Mouse (Mus musculus): ENCODE data around the gene Slc38a10.
A peak's percentile ranks its signal among the peaks of the same experiment; 100 is the strongest.

Gene Slc38a10

DNA sequence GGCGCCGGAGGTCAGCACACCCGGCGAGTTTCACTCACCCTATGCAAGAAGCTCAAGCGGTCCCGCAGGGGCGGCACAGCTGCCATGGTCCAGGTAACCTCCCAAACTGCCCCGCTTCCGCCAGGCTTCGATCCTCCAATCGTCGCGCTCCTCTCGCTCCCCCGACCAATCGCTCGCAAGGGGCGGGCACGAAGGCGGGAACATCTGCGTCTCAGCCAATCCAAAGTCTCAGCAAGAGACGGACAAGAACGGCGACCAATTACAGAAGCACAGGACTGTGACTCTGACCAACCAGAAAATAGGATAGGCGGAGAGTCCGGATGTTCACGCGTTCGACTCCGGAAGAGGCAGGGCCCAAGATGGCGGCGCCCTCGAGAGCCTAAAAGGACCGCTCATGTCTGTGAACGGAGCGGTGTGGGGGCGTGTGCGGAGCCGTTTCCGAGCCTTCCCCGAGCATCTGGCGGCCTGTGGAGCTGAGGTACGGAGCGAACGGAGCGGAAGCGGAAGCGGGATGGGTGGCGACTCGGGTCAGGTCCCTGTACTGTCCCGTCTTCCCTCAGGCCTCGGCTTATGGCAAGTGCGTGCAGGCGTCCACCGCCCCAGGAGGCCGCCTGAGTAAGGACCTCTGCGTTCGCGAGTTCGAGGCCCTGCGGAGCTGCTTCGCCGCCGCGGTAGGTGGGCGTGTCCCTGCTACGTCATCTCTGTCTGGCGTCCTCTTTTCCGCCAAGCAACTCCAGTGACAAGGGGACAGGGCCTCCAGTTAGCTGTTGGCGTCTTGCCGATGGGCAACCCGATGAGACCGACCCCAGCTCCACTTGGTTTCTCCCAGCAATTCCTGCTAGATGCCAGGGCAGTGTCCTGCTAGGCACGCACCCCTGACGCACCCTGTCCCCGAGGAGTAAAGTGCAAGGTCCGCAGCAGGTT, 52.3 kb downstream of the Slc38a10 start, which contains the start of the genes Tepsin and Ndufaf8:
Tepsin (minus strand) TSS at position 144 of the 924 bp plus-strand sequence.
Ndufaf8 (plus strand) TSS at position 341 of the 924 bp plus-strand sequence.
- peak; percentile 96 to 100 for DNase-seq

DNA sequence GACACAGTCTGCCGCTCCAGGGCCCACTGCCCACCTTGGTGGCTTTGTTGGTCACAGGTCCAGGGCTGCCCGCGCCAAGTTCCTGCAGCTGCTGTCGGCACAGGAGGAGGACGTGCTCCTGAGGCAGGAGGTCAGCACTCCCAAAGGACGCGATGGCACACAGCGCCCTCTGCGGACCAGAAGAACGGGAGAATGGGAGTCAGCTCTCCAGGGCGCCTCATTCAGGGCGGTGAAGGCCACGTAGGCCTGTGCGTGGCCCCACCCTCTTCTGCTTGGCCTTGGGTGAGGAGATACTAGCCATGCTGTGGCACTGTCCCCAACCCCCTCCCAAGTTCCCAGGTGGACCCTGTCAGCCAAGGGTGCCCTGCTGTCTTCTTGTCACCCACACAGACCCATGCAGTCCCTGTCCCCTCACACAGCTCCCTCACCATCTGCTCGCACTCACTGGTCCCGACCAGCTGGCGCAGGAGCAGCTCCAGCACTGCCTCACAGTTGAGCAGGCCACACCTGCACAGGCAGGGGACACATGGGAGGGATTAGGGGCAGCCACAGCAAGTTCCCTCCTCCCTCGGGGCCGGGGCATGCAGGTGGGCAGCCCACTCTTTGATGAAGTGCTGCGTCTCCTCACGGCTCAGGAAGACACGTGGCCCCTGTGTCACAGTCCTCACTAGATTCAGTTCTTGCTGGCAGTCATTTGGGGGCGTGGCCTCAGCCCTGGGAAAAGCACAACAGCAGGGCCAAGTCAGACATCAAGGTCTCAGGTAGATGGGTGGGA, 58.1 kb downstream of the Slc38a10 start:
- no peak for DNase-seq

DNA sequence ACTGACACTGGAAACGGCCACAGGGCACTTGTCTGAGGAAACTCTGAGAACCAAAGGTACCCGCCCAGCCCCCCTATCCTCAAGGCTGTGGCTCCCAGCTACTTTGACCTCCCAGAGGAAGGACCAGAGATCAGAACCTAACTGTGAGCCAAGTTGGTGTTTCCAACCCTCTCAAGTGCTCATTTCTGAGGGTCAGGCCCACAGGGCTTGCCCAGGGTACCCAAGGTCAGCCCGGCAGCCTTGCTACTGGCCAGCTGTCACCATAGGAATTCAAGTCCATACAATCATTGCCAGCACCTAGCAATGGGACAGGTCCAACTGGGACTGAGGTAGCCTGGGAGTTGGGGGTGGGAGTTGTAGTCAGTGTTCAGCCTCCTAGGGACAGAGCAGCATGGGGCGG, 60.5 kb downstream of the Slc38a10 start:
- no peak for DNase-seq

DNA sequence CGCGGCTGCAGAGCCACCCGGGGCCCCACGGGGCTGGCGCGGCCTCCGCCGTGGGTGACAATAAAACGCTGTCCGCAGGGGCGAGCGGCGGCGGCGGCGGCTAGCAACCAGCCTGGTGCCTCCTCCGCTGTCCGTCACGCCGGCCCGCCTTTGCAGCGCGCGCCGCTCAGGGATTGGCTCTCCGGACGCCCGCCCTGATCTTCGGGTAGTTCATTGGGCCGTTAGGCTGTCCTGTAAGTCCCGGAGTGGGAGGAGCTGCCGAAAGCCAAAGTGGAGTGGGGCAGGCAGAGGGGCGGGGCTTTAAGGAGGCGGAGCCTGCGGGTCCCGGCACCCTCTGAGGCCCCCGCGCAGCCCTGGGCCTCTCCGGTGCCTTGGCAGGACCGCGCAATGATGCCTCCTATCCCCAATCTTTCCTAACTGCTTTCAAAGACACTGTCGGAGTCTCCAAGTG, 64.4 kb downstream of the Slc38a10 start, which contains the start of gene Cep131:
Cep131 (minus strand) TSS at position 126 of the 451 bp plus-strand sequence.
- DNase-seq, result peak; percentile 96 to 97

DNA sequence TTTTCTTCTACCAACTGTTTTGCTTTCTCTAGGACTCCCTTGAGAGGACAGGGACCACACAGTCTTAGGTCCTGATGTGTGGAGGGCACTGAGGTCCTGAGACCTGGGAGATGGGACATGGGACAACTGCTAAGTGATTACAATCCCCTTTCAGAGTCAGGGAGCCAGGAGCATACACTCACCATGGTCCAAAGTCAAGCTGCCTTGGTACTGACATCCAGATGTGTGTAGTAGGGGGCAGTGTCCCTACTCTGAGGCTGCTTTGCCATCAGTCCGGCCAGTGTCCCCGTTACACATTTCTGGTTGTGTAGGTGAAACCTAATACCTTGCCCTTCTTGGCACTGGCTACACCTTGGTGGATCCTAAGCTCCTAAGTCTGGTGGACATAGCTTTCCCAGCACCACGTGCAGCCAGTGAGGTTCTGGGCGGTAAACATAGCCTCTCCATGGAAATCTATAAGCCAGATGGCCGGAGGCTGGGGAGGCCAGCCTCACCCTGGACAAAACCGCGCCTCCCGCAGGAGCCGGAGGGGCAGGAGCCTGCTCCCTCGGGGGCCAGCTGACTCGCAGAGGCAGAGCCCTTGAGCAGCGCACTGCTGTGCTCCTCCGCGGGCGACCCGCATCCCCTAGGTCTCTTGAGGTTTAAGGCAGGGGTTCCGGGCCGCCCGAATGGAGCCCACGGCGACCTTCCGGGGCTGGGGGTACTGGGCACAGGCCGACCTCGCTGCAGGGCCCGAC, 65.1 kb downstream of the Slc38a10 start:
- DNase-seq, result peak; percentile 61 to 63

DNA sequence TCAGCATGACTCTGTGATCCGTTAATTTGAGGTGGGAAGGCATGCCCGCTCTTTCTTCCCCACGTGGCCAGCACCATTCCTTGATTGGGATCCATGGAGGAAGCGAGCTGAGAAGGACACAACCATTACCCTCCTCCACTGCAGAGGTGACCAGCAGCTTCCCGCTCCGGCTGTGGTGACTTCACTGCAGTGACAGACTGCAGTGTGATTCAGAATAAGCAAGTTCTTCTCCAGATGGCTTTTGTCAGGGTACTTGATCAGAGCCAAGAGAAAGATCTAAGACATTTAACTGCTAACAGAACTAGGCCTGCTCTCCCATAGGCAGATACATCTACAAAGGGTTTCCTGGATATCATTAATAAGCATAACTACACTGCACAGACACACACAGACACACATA, 70.9 kb downstream of the Slc38a10 start:
- no peak for DNase-seq

DNA sequence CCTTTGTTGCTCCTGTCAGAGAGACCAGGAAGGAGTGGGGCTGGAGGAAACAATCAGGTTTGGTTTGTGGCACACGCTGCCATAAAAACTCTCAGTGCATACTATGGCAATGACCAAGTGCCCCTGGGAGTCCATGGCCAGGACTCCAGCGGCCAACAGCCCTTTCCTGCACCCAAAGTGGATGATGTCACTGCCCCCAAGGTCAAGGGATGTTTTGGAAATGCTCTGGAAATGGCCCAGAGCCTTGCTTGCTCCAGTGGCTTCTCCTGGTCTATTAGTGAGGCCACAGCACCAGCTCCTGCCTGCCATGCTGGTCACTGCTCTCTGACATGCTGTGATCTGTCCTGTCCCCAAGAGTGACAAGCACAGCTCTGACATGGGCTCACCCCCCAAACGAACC, 75.0 kb downstream of the Slc38a10 start:
- DNase-seq, result no peak

DNA sequence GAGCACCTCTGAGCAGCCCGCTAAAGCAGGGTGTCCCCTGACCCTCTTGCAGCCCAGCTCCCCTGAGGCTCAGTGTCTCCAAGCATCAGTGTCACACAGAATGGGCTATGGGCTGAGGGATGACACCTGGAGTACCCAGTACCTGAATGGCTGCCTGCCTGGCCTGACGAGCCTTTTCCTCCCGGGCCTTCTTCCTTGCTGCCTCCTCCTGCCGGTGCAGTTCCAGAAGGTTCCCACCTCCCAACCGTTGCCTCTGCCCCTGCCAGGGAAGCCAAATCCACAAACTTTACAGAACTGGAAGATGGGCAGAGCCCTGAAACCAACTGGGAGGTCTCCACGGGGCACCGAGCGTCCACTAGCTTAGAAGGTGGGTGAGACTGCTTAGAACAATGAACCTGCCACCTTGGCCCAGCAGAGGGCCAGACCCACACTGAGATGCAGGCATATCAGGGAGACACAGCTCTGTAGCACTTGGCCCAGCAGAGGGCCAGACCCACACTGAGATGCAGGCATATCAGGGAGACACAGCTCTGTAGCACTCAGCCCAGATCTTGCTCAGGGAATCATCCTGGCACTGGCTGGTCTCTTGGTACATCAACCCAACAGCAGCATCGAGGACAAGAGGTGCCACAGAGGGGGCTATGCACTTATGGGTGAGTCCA, 78.0 kb downstream of the Slc38a10 start:
- no peak for DNase-seq

DNA sequence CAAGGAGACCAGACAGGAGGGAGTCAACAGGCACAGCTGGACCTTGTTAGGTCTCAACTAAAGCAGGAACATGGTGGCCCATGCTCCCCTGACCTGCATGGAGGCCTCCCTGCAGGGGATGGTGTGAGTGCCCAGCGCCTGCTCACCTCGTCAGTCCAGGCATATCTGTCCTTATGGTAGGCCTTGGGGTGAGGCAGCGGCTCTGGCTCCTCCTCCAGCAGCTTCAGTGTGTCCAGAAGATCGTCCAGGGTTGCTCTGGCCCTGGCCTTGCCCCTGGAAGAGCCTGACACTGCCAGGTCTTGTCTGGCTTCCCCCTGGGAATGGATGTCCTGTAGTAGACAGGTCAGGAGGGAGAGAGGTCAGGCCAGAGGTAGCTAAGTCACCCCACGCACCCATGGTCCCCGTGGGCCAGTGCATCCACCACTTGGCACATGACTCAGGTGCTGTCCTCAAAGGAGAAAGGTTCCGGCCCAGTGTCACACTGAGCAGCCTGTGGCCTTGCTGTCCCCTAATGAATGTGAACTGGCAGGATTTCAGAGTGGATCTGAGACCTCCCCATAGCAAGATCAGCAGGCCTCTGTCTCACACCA, 79.3 kb downstream of the Slc38a10 start:
- DNase-seq, result no peak

DNA sequence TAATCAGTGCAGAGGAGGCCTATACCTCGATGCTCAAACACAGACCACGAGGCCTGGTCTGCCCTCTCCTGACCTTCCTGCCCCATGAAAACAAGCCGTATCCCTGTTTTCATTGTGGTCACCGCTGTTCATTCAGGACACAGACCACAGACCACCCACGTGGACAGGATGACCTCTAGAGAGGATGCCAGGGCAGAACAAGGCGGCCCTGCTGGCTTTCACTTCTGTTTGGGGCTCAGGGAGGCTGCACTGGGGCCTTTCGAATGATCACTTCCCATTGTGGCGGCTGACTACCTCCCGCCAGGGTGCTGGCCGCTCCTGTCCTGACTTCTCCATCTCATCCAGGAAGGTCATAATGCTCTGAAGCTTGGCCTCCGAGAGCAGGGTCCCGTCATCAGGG, 80.1 kb downstream of the Slc38a10 start:
- DNase-seq, result no peak

DNA sequence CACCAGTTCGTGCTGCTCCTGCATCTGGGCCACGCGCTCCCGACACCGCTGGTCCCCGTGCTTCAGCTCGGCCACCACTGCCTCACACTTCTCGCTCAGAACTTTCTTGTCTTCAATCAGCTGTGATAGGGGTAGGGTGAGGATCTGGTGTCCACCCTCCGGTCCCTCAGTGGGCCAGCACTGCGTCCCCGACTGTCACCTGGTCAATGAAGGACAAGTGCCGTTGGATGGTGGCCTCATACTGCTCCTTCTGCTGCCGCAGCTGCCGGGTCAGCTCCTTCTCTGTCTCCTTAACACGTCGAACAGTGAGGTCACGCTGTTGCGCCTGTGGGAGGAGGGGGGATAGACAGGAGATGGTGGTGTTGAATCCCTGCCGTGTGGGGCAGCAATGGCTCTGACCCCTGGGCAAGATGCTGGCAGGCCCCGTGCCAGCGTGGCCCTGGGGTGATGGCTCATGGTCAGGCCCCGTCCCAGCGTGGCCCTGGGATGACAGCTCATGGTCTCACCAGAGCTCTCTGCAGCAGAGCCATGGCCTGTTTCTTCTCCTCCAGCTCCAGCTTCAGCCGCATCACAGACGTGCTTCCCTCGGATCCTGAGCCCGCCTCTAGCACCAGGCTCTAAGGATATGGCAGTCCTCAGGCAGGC, 80.7 kb downstream of the Slc38a10 start:
- no peak for DNase-seq

DNA sequence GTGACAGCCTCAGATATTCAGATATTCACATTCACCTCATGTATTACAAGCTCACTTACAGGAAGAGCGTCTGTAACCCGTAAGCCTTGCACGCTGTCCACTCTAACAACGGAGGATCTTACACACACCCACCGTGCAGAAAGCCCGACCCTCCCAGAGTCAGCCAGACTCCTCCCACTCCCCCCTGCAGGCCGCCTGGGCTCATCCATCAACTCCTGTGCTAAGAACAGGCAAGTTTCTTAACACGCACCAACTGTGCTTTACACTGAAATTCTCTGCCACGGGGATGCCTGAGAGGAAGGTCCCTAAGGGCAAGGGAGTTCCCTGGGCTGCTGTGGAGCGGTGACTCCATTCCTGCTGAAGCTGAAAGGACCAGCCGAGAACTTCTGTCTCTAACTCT, 81.9 kb downstream of the Slc38a10 start:
- no peak for DNase-seq

DNA sequence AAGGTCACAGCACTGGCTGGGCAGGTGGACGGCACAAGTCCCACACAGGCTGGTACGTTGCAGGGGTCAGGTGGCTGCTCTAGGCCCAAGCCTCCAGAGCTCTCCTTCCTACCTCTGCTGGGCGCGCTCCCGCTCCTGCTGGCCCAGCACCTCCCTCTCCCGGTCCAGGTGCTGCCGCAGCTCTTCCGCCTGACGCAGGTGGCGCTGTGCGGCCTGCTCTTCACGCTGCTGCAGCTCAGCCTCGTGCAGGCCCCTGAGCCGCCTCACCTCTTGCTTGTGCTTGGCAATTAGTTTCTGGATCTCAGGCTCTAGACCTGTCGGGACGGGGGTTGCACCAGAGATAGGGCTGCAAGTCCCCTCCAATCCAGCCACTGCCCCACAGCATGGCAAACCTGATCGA, 83.3 kb downstream of the Slc38a10 start:
- no peak for DNase-seq

DNA sequence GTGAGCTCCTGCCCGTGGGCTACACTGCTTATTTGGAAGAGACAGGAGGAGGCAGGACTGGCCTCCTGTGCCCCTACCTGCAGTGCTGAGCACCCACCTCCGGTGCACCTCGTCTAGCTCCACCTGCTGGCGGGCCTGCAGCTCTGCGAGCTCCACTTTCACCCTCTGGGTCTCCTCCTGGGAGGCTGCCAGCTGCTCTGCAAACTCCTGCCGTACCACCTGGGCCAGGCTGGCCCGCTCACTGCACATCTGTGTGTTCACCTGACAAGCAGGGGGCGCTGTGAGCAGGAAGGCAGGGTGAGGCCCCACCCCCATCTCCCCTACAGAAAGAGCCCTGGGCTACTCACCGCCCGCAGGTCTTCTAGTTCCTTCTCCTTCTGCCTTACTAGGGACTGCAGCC, 85.9 kb downstream of the Slc38a10 start:
- peak; percentile 58 to 78 for DNase-seq

DNA sequence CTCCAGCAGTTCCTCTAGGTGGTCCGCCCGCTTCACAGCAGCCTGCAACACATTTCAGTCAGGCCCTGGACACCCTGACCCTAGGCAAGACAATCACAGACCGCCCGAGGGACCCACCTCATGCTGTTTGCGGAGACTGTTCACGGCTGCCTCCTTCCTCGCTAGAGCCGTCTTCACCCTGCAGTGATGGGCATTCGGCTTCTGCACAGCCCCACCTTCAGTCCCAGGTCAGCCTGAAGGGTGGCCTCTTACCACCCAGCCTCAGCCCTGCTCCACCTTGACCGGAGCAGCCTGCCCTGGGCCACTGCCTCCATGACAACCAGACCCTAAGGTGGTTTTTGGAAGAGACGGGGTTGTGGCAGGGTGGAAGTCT, 86.5 kb downstream of the Slc38a10 start:
- DNase-seq, result no peak

DNA sequence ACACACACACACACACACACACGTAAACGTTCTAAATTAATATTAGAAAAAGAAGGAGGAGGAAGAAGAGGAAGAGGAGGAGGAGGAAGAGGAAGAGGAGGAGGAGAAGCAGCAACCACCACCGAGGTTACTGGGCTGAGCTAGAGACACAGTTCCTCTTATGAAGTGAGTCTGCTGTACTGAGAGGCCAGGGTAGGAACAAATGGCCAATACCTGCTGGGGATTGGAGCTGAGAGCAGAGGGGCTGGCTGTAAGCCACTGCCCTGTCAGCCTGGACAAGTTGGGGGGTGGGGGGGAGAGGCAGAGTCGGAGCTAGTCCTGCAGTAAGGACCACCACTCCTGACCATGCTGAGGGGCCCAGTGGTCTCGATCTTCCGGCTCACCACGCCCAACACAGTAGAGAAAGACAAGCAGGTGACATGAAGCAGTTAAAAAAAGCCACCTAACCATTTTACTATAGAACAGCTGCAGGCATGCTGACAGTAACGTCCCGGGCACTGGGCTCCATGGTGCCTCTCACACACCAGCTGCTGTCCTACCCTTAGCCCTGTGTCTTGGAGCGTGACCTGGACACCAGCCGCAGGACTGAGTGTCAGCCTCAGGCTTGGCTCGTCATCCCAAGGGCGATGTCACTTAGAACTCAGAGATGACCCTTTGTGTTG, 87.0 kb downstream of the Slc38a10 start:
- DNase-seq, result no peak

DNA sequence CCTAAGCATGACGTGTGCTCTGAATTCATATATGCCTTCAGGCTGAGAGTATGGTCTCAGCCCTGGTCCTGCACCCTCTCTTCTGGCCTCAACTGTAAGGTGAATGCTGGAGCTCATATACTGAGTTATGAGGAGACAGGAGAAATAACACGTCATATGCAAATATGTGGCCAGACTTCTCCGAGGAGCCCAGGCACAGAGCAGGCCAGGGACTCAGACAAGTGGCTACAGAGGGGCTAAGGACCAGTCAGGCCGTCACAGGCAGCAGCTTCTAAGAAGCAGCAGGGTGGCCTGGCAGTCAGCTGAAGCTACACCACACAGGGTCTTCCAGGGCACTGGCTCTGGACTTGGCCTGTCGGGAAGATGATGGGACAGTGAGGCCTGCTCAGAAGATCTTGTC, 87.8 kb downstream of the Slc38a10 start:
- DNase-seq, result no peak

DNA sequence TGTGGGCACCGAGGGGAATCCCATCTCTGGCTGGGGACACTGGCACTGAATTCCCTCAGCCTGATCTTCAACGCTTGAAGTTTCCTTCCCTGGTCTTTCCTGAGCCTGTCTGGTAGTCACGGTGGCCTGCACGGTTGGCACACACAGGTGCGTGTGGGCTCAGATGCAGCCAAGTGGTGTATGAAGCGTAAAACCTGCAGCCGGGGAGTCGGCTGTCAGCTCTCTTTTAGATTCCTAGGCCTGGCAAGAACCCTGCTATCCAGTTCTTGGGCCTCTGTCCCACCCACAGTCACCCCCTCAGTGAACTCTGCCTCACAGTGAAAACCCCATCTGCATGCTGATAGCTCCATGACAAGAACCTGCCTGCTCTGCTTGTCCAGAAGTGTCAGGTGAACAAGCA, 90.5 kb downstream of the Slc38a10 start:
- no peak for DNase-seq

DNA sequence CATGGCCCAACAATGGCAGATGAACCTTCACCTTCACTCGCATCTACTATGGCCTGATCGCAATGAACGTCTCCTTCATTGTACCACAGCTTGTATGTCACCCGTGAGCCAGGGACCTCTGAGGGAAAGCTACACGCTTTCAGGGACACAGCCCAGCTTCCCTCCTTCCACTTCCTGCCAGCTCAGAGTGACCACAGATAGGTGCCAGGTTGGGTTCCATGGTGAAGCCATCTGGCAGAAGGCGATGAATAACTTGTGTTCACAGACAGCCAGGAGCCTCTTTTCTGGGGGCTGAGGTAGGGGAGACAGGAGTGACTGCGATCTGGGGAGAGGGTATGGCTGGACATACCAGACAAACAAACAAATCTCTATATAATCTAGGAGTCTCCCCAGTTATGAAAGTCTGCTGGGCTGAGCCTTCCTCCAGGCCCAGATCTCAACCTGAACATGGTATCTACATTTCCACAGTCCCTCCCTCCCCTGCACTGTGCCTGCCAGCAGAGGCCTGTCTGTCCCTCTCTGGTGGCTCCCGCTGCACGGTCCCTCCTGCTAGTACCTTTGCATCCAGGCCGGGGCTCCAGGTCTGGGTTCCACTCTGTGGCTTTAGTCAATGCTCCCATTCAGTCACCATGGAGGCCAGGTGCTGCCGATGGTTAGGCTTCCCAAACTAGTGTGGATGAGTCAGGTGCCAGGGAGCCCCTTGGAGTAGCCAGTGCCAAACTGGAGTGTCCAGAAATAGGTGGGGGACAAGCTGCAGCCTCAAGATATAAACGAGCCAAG, 95.0 kb downstream of the Slc38a10 start:
- peak; percentile 51 to 53 for DNase-seq

All from cerebellum, postnatal 36 days (tissue).